Mouse (Mus musculus) ES-E14 (cell line): ENCODE results near the gene Ceacam10. TPM values are rescaled to one million over a fixed set of nuclear protein-coding genes. Genes with fewer than 3 reads are reported as not detected.

ENCODE experiments used
- DNase-seq: peaks from one replicate; pipeline ENCODE4 v3.0.0-alpha.2; 2013; ENCODE audit warnings: low read depth, low spot score
- H3K27ac ChIP-seq: 2 replicates; pipeline ENCODE4 v1.5.1; 2012; ENCODE audit warnings: low read depth, mild to moderate bottlenecking, low read length, moderate library complexity, mixed read lengths; ENCODE audit not compliant: poor library complexity, insufficient read depth, severe bottlenecking
- H3K36me3 ChIP-seq: 2 replicates; pipeline ENCODE4 v1.6.1; 2012; ENCODE audit warnings: mild to moderate bottlenecking, low read length, moderate library complexity, mixed read lengths; ENCODE audit not compliant: control insufficient read depth, poor library complexity, insufficient read depth, severe bottlenecking
- H3K4me1 ChIP-seq, 2 experiments: fragments of 150-350 bp in 1 of 2; sonication (generic) in 1 of 2; 2 replicates each; pipeline ENCODE4 v1.6.1; 2012; ENCODE audit warnings: low read length in 2 of 2, mild to moderate bottlenecking in 1 of 2, mixed read lengths in 1 of 2; ENCODE audit not compliant: control insufficient read depth in 2 of 2, insufficient read depth in 2 of 2, poor library complexity in 1 of 2
- H3K4me3 ChIP-seq, 2 experiments: fragments of 150-350 bp in 1 of 2; sonication (generic) in 1 of 2; 2 replicates each; pipeline ENCODE4 v1.5.1; 2012; ENCODE audit warnings: low read length in 2 of 2, low read depth in 1 of 2, mild to moderate bottlenecking in 1 of 2, mixed read lengths in 1 of 2; ENCODE audit not compliant: insufficient read depth in 1 of 2, poor library complexity in 1 of 2, severe bottlenecking in 1 of 2
- H3K9ac ChIP-seq: 2 replicates; pipeline ENCODE4 v1.6.1; 2012; ENCODE audit warnings: low read depth, mild to moderate bottlenecking, low read length, mixed read lengths; ENCODE audit not compliant: poor library complexity, insufficient read depth, severe bottlenecking
- H3K9me3 ChIP-seq: fragments of 150-350 bp; sonication (generic); 2 replicates; pipeline ENCODE4 v1.6.1; 2012; ENCODE audit warnings: low read depth, mild to moderate bottlenecking, low read length; ENCODE audit not compliant: control insufficient read depth, insufficient read depth
- CHD2 ChIP-seq: IDR thresholded peaks from 2 replicates; pipeline ENCODE4 v1.6.1; 2014; ENCODE audit warnings: mild to moderate bottlenecking, low read depth, low read length, inconsistent platforms
- HCFC1 ChIP-seq: IDR thresholded peaks from 2 replicates; pipeline ENCODE4 v1.6.1; 2012; ENCODE audit warnings: low read length, inconsistent platforms, borderline replicate concordance; ENCODE audit not compliant: insufficient read depth
- MAFK ChIP-seq: IDR thresholded peaks from 2 replicates; pipeline ENCODE4 v1.6.1; 2014; ENCODE audit warnings: mild to moderate bottlenecking, low read depth, low read length, inconsistent platforms; ENCODE audit not compliant: insufficient read depth
- ZC3H11A ChIP-seq: IDR thresholded peaks from 2 replicates; pipeline ENCODE4 v1.6.1; 2012; ENCODE audit warnings: low read depth, mild to moderate bottlenecking, inconsistent platforms, low read length, borderline replicate concordance
- ZNF384 ChIP-seq: IDR thresholded peaks from 2 replicates; pipeline ENCODE4 v1.6.1; 2012; ENCODE audit warnings: low read depth, low read length, inconsistent platforms
- in situ Hi-C, 2 experiments: fragments of 600-800 bp; cut with MboI; formaldehyde crosslinking; loops; one replicate each; pipeline ENCODE4 v1.15.1; 2025; ENCODE audit warnings: low sequenced_read_pairs in 2 of 2, inconsistent platforms in 1 of 2; ENCODE audit not compliant: unreplicated experiment in 2 of 2
- total RNA-seq: library from RNA; depleted of rRNA; stranded (reverse); fragments of 300-350 nt; gene quantifications from 2 replicates; pipeline ENCODE4 v1.2.3, GENCODE M21; 2012

The Ceacam10 gene
- total RNA-seq, 1 experiment: 0.89 TPM

DNA sequence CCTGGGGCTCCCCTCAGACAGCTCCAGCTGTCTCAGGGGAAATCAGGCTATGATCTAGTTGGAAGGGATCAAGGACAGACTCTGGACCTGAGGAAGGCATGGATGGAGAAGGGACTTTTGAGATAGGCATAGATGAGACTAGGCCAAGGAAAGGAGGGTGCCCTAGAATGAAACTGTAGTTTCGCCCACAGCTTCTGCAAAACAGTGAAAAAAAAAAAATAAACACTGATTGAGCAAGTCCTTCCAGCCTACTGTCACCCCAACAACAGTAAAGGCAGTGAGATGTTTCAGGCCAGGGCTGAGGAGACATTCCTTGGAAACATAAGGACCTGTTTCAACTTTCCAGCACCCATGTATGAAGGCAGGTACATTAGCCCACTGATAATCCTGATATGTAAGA, 18.5 kb upstream of the Ceacam10 start:
- Histone ChIP-seq H3K9me3 (no peaks in the 10 kb centered on the region), H3K27ac (no peak overlapping the region), H3K4me1 (peaks cover 0 to 3% of the 10 kb centered on the region in 2 experiments; a peak in 1 of 4 replicates), H3K4me3 (no peak overlapping the region), H3K36me3 (no peaks in the 10 kb centered on the region), H3K9ac (no peak overlapping the region)
- no peak for DNase-seq
- in situ Hi-C loops: no loop called here
- TF ChIP-seq ZNF384: no peak
- no peak for TF ChIP-seq MAFK
- no peak for TF ChIP-seq CHD2
- TF ChIP-seq ZC3H11A: no peak
- no peak for TF ChIP-seq HCFC1

DNA sequence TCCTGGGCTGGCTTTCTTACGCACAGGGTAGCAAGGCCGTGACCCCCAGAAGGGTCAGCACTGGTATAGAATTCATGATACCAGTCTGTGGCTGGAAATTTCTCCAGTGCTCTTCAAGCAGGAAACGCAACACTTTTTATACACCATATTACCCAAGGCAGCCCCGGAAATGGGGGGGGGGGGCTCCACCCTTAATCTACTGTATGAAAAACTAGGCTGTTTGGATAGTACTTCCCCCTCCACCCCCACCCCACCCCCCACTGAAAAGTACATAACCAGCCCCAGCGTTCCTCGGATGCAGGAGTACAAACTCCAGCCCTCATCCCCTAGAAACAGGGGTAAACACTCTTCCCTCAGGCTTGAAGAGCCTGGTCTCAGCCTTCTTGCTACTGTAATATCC, 16.8 kb upstream of the Ceacam10 start, which contains the start of gene Cd177:
TSS of gene Cd177 (minus strand) at position 101 of the 400 bp plus-strand sequence.
- Histone ChIP-seq H3K36me3 (no peaks in the 10 kb centered on the region), H3K9me3 (no peaks in the 10 kb centered on the region), H3K27ac (no peak within 1 kb of the TSS), H3K4me3 (no peak within 1 kb of the TSS), H3K4me1 (peaks cover 0 to 3% of the 10 kb centered on the region in 2 experiments; a peak in 1 of 4 replicates), H3K9ac (no peak within 1 kb of the TSS)
- in situ Hi-C loops: no loop called here
- no peak for TF ChIP-seq MAFK
- TF ChIP-seq HCFC1: no peak
- TF ChIP-seq CHD2: no peak
- TF ChIP-seq ZNF384: no peak
- no peak for TF ChIP-seq ZC3H11A
- DNase-seq: no peak

DNA sequence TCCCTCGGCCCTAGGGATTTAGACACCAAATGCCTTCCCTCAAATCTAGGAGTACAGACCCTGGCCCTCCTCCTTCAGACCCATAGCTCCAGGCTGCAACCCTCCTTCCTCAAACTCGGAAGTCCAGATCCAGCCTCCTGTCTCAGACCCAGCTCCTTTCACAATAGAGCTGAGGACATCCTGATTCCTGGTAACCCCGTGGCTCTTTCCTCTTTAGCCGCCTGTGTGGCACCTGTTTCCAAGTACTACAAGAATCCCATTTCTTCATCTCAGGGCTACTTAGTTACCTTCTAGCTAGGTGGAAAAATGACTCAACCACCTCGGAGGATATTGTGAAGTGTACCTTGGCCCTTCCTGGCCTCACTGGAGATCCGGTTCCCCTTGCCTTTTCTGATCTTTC, 15.8 kb upstream of the Ceacam10 start:
- Histone ChIP-seq H3K36me3 (no peaks in the 10 kb centered on the region), H3K9ac (no peak overlapping the region), H3K4me3 (no peak overlapping the region), H3K27ac (no peak overlapping the region), H3K9me3 (no peaks in the 10 kb centered on the region), H3K4me1 (peaks cover 0 to 3% of the 10 kb centered on the region in 2 experiments; a peak in 1 of 4 replicates)
- in situ Hi-C loops: no loop called here
- TF ChIP-seq ZC3H11A (no peak), ZNF384 (no peak), CHD2 (no peak), HCFC1 (no peak), MAFK (no peak)
- no peak for DNase-seq

DNA sequence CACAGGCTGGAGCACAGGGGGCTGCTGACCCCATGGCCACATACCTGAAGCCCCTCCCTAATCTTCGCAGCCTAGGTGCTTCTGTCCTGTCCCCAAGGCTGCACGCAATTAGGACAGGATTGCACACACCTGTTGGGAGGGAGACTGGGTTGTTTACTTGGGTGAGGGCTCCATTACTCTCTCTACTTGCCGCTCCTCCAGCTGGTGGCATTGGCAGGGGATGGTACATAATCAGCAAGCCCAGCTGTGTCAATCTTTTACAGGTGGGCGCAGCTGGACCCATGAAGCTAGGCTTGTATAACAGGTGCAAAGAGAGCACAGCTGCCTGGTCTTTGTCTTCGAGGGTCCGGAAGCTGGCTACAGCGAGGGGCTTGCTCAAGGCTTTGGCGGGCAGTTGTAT, 14.4 kb upstream of the Ceacam10 start:
- H3K4me1 ChIP-seq: peaks cover 0 to 3% of the 10 kb centered on the region in 2 experiments; a peak in 1 of 4 replicates
- in situ Hi-C loops: no loop called here
- H3K4me3 ChIP-seq: no peak overlapping the region
- no peak for DNase-seq
- H3K27ac ChIP-seq: no peak overlapping the region
- H3K36me3 ChIP-seq: no peaks in the 10 kb centered on the region
- H3K9ac ChIP-seq: no peak overlapping the region
- TF ChIP-seq MAFK: no peak
- TF ChIP-seq CHD2: no peak
- TF ChIP-seq ZC3H11A: no peak
- no peak for TF ChIP-seq HCFC1
- no peak for TF ChIP-seq ZNF384
- H3K9me3 ChIP-seq: no peaks in the 10 kb centered on the region

DNA sequence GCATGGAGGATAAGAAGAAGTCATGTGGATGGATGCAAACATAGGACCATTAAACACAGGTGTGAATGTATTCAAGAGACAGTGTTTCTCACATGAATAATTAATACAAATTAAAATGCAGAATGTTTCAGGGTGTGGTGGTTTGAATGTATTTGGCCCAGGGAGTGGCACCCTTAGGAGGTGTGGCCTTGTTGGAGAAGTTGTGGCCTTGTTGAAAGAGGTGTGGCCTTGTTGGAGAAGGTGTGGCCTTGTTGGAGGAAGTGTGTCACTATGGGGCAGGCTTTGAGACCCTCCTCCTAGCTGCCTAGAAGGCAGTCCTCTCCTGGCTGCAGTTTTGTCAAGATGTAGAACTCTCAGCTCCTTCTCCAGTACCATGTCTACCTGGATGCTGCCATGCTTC, 5.6 kb upstream of the Ceacam10 start:
- TF ChIP-seq HCFC1 (no peak), ZC3H11A (no peak), CHD2 (no peak), ZNF384 (no peak), MAFK (no peak)
- Histone ChIP-seq H3K9ac (no peak overlapping the region), H3K36me3 (no peaks in the 10 kb centered on the region), H3K9me3 (no peaks in the 10 kb centered on the region), H3K4me1 (no peaks in the 10 kb centered on the region), H3K27ac (no peak overlapping the region), H3K4me3 (no peak overlapping the region)
- no peak for DNase-seq
- in situ Hi-C loops: no loop called here
